Mouse (Mus musculus): ENCODE results near the gene Fgfr1op. TPM values are rescaled to one million over a fixed set of nuclear protein-coding genes. Genes with fewer than 3 reads are reported as not detected.

Fgfr1op gene
- polyA plus RNA-seq, 1 experiment: 19.3 TPM

GRCm38 (mm10) chr17:8211399-8211798 is 46.1 kb downstream of the Fgfr1op start:
- WGBS: 91% methylated on average over 6 of the region's 6 CpGs
- Histone ChIP-seq H3K27ac (ENCODE audit: insufficient read depth, low read length) (no peak overlapping the region), H3K27me3 (ENCODE audit: control insufficient read depth, insufficient read depth, low read length) (no peaks in the 10 kb centered on the region), H3K4me1 (ENCODE audit: control insufficient read depth, insufficient read depth, low read length) (no peaks in the 10 kb centered on the region), H3K4me3 (replicated peaks; ENCODE audit: insufficient read depth, low read depth, low read length) (no peak overlapping the region)
- no peak for DNase-seq
- TF ChIP-seq POLR2A (IDR thresholded peaks at IDR 0.05; ENCODE audit: borderline replicate concordance, insufficient read depth, low read length): no peak

GRCm38 (mm10) chr17:8214369-8214768 is 49.1 kb downstream of the Fgfr1op start:
- H3K4me1 ChIP-seq (ENCODE audit: control insufficient read depth, insufficient read depth, low read length): no peaks in the 10 kb centered on the region
- WGBS: 97% methylated on average over 1 of the region's 1 CpGs

GRCm38 (mm10) chr17:8215016-8215745 is 49.9 kb downstream of the Fgfr1op start:
- no peak overlapping the region for H3K27ac ChIP-seq (ENCODE audit: insufficient read depth, low read length)
- H3K4me3 ChIP-seq (replicated peaks; ENCODE audit: insufficient read depth, low read depth, low read length): no peak overlapping the region
- H3K27me3 ChIP-seq (ENCODE audit: control insufficient read depth, insufficient read depth, low read length): no peaks in the 10 kb centered on the region
- 83% methylated on average over 12 of the region's 12 CpGs for WGBS
- TF ChIP-seq CTCF (IDR thresholded peaks at IDR 0.05; ENCODE audit: borderline replicate concordance, insufficient read depth, low read depth, low read length) (no peak), POLR2A (IDR thresholded peaks at IDR 0.05; ENCODE audit: borderline replicate concordance, insufficient read depth, low read length) (no peak)
- peak in 1 of 2 experiments; percentile 19 for DNase-seq
- no peaks in the 10 kb centered on the region for H3K4me1 ChIP-seq (ENCODE audit: control insufficient read depth, insufficient read depth, low read length)

More at GRCm38 (mm10) chr17:8214369-8214768, 49.1 kb downstream of the Fgfr1op start:
- TF ChIP-seq CTCF (IDR thresholded peaks at IDR 0.05; ENCODE audit: borderline replicate concordance, insufficient read depth, low read depth, low read length): no peak
- no peak for TF ChIP-seq POLR2A (IDR thresholded peaks at IDR 0.05; ENCODE audit: borderline replicate concordance, insufficient read depth, low read length)
- Histone ChIP-seq H3K4me3 (replicated peaks; ENCODE audit: insufficient read depth, low read depth, low read length) (no peak overlapping the region), H3K27ac (ENCODE audit: insufficient read depth, low read length) (no peak overlapping the region), H3K27me3 (ENCODE audit: control insufficient read depth, insufficient read depth, low read length) (no peaks in the 10 kb centered on the region)
- no peak for DNase-seq

- no peak for TF ChIP-seq POLR2A (IDR thresholded peaks at IDR 0.05; ENCODE audit: borderline replicate concordance, insufficient read depth, low read length)
- no peak for TF ChIP-seq CTCF (IDR thresholded peaks at IDR 0.05; ENCODE audit: borderline replicate concordance, insufficient read depth, low read depth, low read length)
- Histone ChIP-seq H3K27ac (ENCODE audit: insufficient read depth, low read length) (no peak overlapping the region), H3K27me3 (ENCODE audit: control insufficient read depth, insufficient read depth, low read length) (no peaks in the 10 kb centered on the region), H3K4me3 (replicated peaks; ENCODE audit: insufficient read depth, low read depth, low read length) (no peak overlapping the region), H3K4me1 (ENCODE audit: control insufficient read depth, insufficient read depth, low read length) (no peaks in the 10 kb centered on the region)
- no peak for DNase-seq
- WGBS: 45% methylated on average over 10 of the region's 10 CpGs
Measured at GRCm38 (mm10) chr17:8223225-8223624, 57.9 kb downstream of the Fgfr1op start.

GRCm38 (mm10) chr17:8224072-8224471 is 58.8 kb downstream of the Fgfr1op start:
- no peak for DNase-seq
- TF ChIP-seq POLR2A (IDR thresholded peaks at IDR 0.05; ENCODE audit: borderline replicate concordance, insufficient read depth, low read length) (no peak), CTCF (IDR thresholded peaks at IDR 0.05; ENCODE audit: borderline replicate concordance, insufficient read depth, low read depth, low read length) (no peak)
- H3K4me1 ChIP-seq (ENCODE audit: control insufficient read depth, insufficient read depth, low read length): no peaks in the 10 kb centered on the region
- no peak overlapping the region for H3K4me3 ChIP-seq (replicated peaks; ENCODE audit: insufficient read depth, low read depth, low read length)
- no peak overlapping the region for H3K27ac ChIP-seq (ENCODE audit: insufficient read depth, low read length)
- WGBS: 78% methylated on average over 1 of the region's 1 CpGs
- no peaks in the 10 kb centered on the region for H3K27me3 ChIP-seq (ENCODE audit: control insufficient read depth, insufficient read depth, low read length)

- H3K27ac ChIP-seq (ENCODE audit: insufficient read depth, low read length): no peak overlapping the region
- no peak for DNase-seq
- no peak overlapping the region for H3K4me3 ChIP-seq (replicated peaks; ENCODE audit: insufficient read depth, low read depth, low read length)
- no peaks in the 10 kb centered on the region for H3K27me3 ChIP-seq (ENCODE audit: control insufficient read depth, insufficient read depth, low read length)
- 95% methylated on average over 2 of the region's 2 CpGs for WGBS
- H3K4me1 ChIP-seq (ENCODE audit: control insufficient read depth, insufficient read depth, low read length): no peaks in the 10 kb centered on the region
- TF ChIP-seq POLR2A (IDR thresholded peaks at IDR 0.05; ENCODE audit: borderline replicate concordance, insufficient read depth, low read length) (no peak), CTCF (IDR thresholded peaks at IDR 0.05; ENCODE audit: borderline replicate concordance, insufficient read depth, low read depth, low read length) (no peak)
Measured at GRCm38 (mm10) chr17:8225166-8225565, 59.9 kb downstream of the Fgfr1op start.

- no peaks in the 10 kb centered on the region for H3K4me1 ChIP-seq (ENCODE audit: control insufficient read depth, insufficient read depth, low read length)
- no peak for TF ChIP-seq POLR2A (IDR thresholded peaks at IDR 0.05; ENCODE audit: borderline replicate concordance, insufficient read depth, low read length)
- TF ChIP-seq CTCF (IDR thresholded peaks at IDR 0.05; ENCODE audit: borderline replicate concordance, insufficient read depth, low read depth, low read length): no peak
- no peaks in the 10 kb centered on the region for H3K27me3 ChIP-seq (ENCODE audit: control insufficient read depth, insufficient read depth, low read length)
- H3K4me3 ChIP-seq (replicated peaks; ENCODE audit: insufficient read depth, low read depth, low read length): no peak overlapping the region
- H3K27ac ChIP-seq (ENCODE audit: insufficient read depth, low read length): no peak overlapping the region
- WGBS: 64% methylated on average over 4 of the region's 4 CpGs
- no peak for DNase-seq
Measured at GRCm38 (mm10) chr17:8225746-8226145, 60.4 kb downstream of the Fgfr1op start.

GRCm38 (mm10) chr17:8228622-8229021 is 63.3 kb downstream of the Fgfr1op start:
- no peak overlapping the region for H3K4me3 ChIP-seq (replicated peaks; ENCODE audit: insufficient read depth, low read depth, low read length)
- H3K27me3 ChIP-seq (ENCODE audit: control insufficient read depth, insufficient read depth, low read length): no peaks in the 10 kb centered on the region
- TF ChIP-seq POLR2A (IDR thresholded peaks at IDR 0.05; ENCODE audit: borderline replicate concordance, insufficient read depth, low read length) (no peak), CTCF (IDR thresholded peaks at IDR 0.05; ENCODE audit: borderline replicate concordance, insufficient read depth, low read depth, low read length) (no peak)
- H3K4me1 ChIP-seq (ENCODE audit: control insufficient read depth, insufficient read depth, low read length): no peaks in the 10 kb centered on the region
- no peak for DNase-seq
- H3K27ac ChIP-seq (ENCODE audit: insufficient read depth, low read length): no peak overlapping the region
- 30% methylated on average over 9 of the region's 9 CpGs for WGBS

Data from cerebellum, adult 2 months (tissue).